Mouse (Mus musculus) right cerebral cortex, postnatal 25 days (tissue): ENCODE measurements around the gene Gm5741.

Experiments
- DNase-seq: peaks from one replicate; pipeline ENCODE4 v3.0.0; 2022

Gene Gm5741

DNA sequence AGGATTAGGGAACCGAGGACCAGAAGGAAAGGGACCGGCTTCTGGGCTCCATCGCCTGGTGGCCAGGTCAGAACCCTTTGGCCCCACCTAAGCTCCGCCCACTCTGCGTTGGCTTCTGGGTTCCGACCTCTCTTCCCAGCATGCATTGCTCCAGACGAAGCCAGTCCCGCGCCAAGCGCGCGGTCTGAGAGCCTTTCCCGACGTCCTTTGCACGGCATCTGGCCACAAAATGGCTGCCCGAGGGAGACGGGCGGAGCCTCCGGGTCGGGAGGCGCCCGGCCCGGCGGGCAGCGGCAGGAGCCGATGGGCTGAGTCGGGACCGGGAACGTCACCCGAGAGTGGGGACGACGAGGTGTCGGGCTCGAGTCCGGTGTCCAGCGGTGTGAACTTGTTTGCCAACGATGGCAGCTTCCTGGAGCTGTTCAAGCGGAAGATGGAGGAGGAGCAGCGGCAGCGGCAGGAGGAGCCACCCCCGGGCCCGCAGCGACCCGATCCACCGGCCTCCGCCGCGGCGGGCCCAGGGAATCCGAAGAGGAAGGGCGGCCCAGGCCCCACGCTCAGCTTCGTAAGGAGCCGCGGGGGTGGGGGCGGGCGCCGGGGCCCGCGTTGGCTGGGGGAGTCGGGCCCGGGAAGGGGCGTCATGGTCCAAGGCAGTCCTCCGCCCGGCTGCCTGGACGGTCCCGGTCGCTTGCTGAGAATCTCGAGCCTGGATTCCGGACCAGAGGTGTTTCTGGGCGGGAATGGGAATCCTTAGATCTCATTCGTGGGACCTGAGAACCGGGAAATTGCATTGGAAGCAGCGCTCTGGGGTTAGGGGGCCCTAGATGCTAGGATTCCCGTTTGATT is 40.9 kb downstream of the Gm5741 start, which contains the start of gene Trir:
Gene Trir, plus strand, starts transcription at position 154 of the 846 bp plus-strand sequence.
- peak; percentile 94 for DNase-seq

DNA sequence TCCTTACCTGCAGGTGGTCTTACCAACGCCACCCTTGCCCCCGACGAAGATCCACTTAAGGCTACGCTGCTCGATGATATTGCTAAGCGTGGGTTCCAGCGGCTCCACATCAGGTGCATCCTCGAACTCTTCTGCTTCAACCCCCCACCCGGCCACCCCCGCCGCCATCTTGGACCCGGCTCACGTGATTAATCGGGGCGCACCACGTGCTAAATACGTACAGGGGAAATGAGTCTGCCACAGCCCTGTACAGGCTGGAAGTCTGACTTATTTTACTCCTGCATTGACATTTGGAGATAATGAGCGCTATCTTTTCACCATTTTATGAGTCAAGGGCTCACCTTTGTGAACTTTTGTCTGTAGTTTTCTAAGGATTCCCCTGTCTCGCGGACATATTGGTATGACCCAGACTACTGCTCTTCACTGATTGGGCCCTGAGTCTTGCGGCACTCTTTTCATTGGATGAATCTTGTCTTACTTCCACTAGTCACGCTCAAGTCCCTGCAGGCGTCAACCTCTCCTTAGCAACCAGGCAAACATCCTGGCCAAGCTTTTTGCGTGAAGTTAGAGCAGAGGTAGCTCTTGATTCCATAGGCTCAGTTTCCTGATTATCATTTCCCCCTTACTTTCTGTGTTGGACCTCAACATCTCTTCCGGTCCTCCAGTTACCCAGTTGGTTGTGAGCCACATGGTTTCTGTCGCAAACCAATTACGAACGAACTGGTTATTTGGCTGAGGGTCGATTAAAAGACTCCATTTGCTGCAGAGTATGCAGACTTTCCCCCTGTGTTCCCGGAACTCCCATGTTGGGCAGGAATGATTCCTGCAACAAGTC is 42.5 kb downstream of the Gm5741 start, which contains the start of gene Asna1:
Gene Asna1, minus strand, starts transcription at position 184 of the 835 bp plus-strand sequence.
- peak; percentile 77 for DNase-seq

- no peak for DNase-seq
Measured at GRCm38 (mm10) chr8:85023846-85024245, 43.9 kb downstream of the Gm5741 start.

DNA sequence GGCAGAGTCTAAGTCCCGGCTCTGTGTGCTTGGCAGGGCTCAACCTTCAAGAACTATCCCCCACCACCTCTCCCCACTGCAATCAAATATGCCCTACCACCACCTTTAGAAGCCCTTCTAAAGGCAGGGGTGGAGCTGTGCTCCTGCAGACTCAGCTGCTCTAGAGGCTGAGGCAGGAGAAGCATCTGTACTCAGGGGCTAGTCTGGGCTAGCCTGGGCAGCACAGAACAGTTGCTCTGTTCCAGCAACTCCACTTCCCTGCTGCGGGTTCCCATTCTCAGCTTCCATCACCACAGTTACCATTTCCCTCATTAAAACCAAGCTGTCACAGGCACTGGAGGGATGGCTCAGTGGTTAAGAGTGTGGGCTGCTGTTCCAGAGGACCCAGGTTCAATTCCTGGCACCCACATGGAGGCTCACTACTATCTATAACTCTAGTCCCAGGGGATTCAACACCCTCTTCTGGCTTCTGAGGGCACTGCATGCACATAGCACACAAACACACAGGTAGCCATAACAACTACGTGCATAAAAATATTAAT is 46.2 kb downstream of the Gm5741 start:
- DNase-seq, result no peak
